Comparison of ENCODE assay signal across 10 mouse cellular contexts in genomic region chr8:124833430-124834205, GRCm38 (mm10). TPM values are rescaled to one million over a fixed set of nuclear protein-coding genes. Genes with fewer than 3 reads are reported as not detected.
DNase-seq lines count a peak whose midpoint lies in the region; ATAC-seq and TF ChIP-seq lines count a peak whose summit lies in the region.
"Had no signal": no experiment of that assay in that cellular context is flagged by ENCODE, and none has a peak within 500 bp of the region (broad histone marks: within the 10 kb centered on the region; RNA-seq: fewer than 3 reads in every experiment).

No protein-coding gene starts in this region.

- no peaks in the 10 kb centered on the region for H3K27me3 ChIP-seq in heart, adult 2 months (ENCODE audit: control insufficient read depth, insufficient read depth, low read length)
- H3K27me3 ChIP-seq in intestine, embryonic 14.5 days (replicated peaks; ENCODE audit: control insufficient read depth, insufficient read depth, low read length), result no peaks in the 10 kb centered on the region
- H3K27me3 ChIP-seq in stomach, embryonic 14.5 days (ENCODE audit: control insufficient read depth, insufficient read depth, low read length), result no peaks in the 10 kb centered on the region

- no peaks in the 10 kb centered on the region for H3K9me3 ChIP-seq in intestine, embryonic 14.5 days (ENCODE audit: control insufficient read depth, low read length)
- no peaks in the 10 kb centered on the region for H3K9me3 ChIP-seq in stomach, embryonic 14.5 days (ENCODE audit: control insufficient read depth, low read depth, low read length)

- TF ChIP-seq POLR2A in lung, adult 2 months (IDR thresholded peaks at IDR 0.05; ENCODE audit: borderline replicate concordance, extremely low read depth, low read depth, low read length), result no peak
- TF ChIP-seq POLR2A in heart, adult 2 months (IDR thresholded peaks at IDR 0.05; ENCODE audit: insufficient read depth, low read depth, low read length), result 0 out of 2 replicates have a peak, but pooled peaks have one; percentile 19

- H3K4me3 ChIP-seq in lung, adult 2 months (replicated peaks; ENCODE audit: extremely low read depth, low read depth, low read length), result no peak overlapping the region
- no peak overlapping the region for H3K4me3 ChIP-seq in heart, adult 2 months
- no peak overlapping the region for H3K4me3 ChIP-seq in intestine, embryonic 14.5 days (ENCODE audit: low read depth, low read length)
- no peak overlapping the region for H3K4me3 ChIP-seq in stomach, embryonic 14.5 days (ENCODE audit: low read depth, low read length)

- peaks cover 7% of the 10 kb centered on the region; the same call in 1 of the 2 replicates for H3K4me1 ChIP-seq in lung, adult 2 months (ENCODE audit: control insufficient read depth, insufficient read depth, low read length)
- peaks cover 4% of the 10 kb centered on the region for H3K4me1 ChIP-seq in heart, adult 2 months (ENCODE audit: control insufficient read depth, insufficient read depth, low read length)
- 0 out of 2 replicates have a peak, but pooled peaks cover 4% of the 10 kb centered on the region for H3K4me1 ChIP-seq in intestine, embryonic 14.5 days (replicated peaks; ENCODE audit: control insufficient read depth, insufficient read depth, low read length)
- H3K4me1 ChIP-seq in stomach, embryonic 14.5 days (ENCODE audit: control insufficient read depth, insufficient read depth, low read length), result 0 out of 2 replicates have a peak, but pooled peaks cover 2% of the 10 kb centered on the region

- H3K36me3 ChIP-seq in heart, adult 2 months (ENCODE audit: control insufficient read depth, insufficient read depth, low read length), result no peaks in the 10 kb centered on the region
- peaks cover 7% of the 10 kb centered on the region for H3K36me3 ChIP-seq in intestine, embryonic 14.5 days (ENCODE audit: control insufficient read depth, insufficient read depth, low read length)
- H3K36me3 ChIP-seq in stomach, embryonic 14.5 days (ENCODE audit: control insufficient read depth, insufficient read depth, low read length), result peaks cover 7% of the 10 kb centered on the region; the same call in 1 of the 2 replicates

- no peak for TF ChIP-seq CTCF in lung, adult 2 months (IDR thresholded peaks at IDR 0.05; ENCODE audit: insufficient read depth, low read length)
- no peak for TF ChIP-seq CTCF in heart, adult 2 months (IDR thresholded peaks at IDR 0.05)

- peak overlapping the region; percentile 78 for H3K27ac ChIP-seq in heart, adult 2 months
- H3K27ac ChIP-seq in intestine, embryonic 14.5 days (ENCODE audit: low read depth), result no peak overlapping the region
- H3K27ac ChIP-seq in stomach, embryonic 14.5 days (ENCODE audit: low read length), result no peak overlapping the region

- TF ChIP-seq EP300 in heart, adult 2 months (IDR thresholded peaks at IDR 0.05; ENCODE audit: insufficient read depth, low read depth, low read length), result peak; percentile 98

- 22% methylated on average over 15 of the region's 15 CpGs for WGBS in lung, adult 2 months
- 20% methylated on average over 15 of the region's 15 CpGs for WGBS in heart, adult 2 months
- WGBS in intestine, embryonic 14.5 days, result 30% methylated on average over 15 of the region's 15 CpGs
- 35% methylated on average over 15 of the region's 15 CpGs for WGBS in stomach, embryonic 14.5 days

- intact Hi-C loops in heart, adult 2 months (cut with DNase I), result no loop called here
- intact Hi-C loops in left cerebral cortex, postnatal 36 days (cut with DNase I), result no loop called here

- ATAC-seq in intestine, embryonic 14.5 days (replicated peaks; ENCODE audit: low FRiP score, low TSS enrichment, low read depth), result no peak
- no peak for ATAC-seq in stomach, embryonic 14.5 days (ENCODE audit: insufficient number of reproducible peaks, insufficient read depth, low FRiP score, low read depth)

- no peak overlapping the region for H3K9ac ChIP-seq in heart, adult 2 months (ENCODE audit: low read depth, low read length)
- H3K9ac ChIP-seq in intestine, embryonic 14.5 days (ENCODE audit: low read length), result no peak overlapping the region
- H3K9ac ChIP-seq in stomach, embryonic 14.5 days (replicated peaks; ENCODE audit: low read depth, low read length), result no peak overlapping the region

- H3K79me2 ChIP-seq in heart, adult 2 months (replicated peaks; ENCODE audit: control insufficient read depth, insufficient read depth, low read length), result no peaks in the 10 kb centered on the region

- DNase-seq in lung, adult 18-20 months, result peak; percentile 45 to 46
- DNase-seq in lung, adult 2 months, result no peak
- peak in 1 of 2 experiments; percentile 65 for DNase-seq in heart, adult 2 months
- no peak for DNase-seq in intestine, embryonic 14.5 days (ENCODE audit: low spot score)
- no peak for DNase-seq in left cerebral cortex, postnatal 36 days (ENCODE audit: low spot score in 2 of 2)
- DNase-seq in spleen, adult 18-20 months, result no peak
- DNase-seq in right cerebral cortex, postnatal 25 days, result no peak
- DNase-seq: gastrocnemius, postnatal 25 days; kidney, postnatal 25 days had no signal

- H3K4me2 ChIP-seq in intestine, embryonic 14.5 days (ENCODE audit: low read length), result peak overlapping the region; percentile 36; the same call in 1 of the 2 replicates
- H3K4me2 ChIP-seq in stomach, embryonic 14.5 days (replicated peaks; ENCODE audit: low read depth, low read length), result peak overlapping the region; percentile 19; the same call in 1 of the 2 replicates

RNA-seq across cellular contexts. Expression of gene Gnpat, which starts 29.2 kb away (rescaled TPM):
- polyA plus RNA-seq in lung, adult 2 months (2012; rRNA removed), result 50.8 and 63.2 TPM in 2 replicates
- total RNA-seq in heart, adult 2 months (2021), result 100 to 1,000 TPM; 169 to 189 TPM
- polyA plus RNA-seq in heart, adult 2 months (2012; rRNA removed), result 199 and 263 TPM in 2 replicates
- polyA plus RNA-seq in intestine, embryonic 14.5 days (2014; fragmentation: Nextera tagmentation; extraction: Ambion mirVana), result 103 and 105 TPM in 2 replicates
- polyA plus RNA-seq in stomach, embryonic 14.5 days (2014; fragmentation: Nextera tagmentation; extraction: Ambion mirVana), result 92.8 and 98.0 TPM in 2 replicates
- 10 to 100 TPM; 47.4 to 57.8 TPM for total RNA-seq in left cerebral cortex, postnatal 36 days (2021)

RNA-seq across cellular contexts. Expression of gene 2810004N23Rik, which starts 29.3 kb away (rescaled TPM):
- polyA plus RNA-seq in lung, adult 2 months (2012; rRNA removed), result 9.0 and 11.3 TPM in 2 replicates
- 10 to 100 TPM; 47.3 to 51.7 TPM for total RNA-seq in heart, adult 2 months (2021)
- 28.9 and 46.7 TPM in 2 replicates for polyA plus RNA-seq in heart, adult 2 months (2012; rRNA removed)
- polyA plus RNA-seq in intestine, embryonic 14.5 days (2014; fragmentation: Nextera tagmentation; extraction: Ambion mirVana), result 45.2 and 46.4 TPM in 2 replicates
- polyA plus RNA-seq in stomach, embryonic 14.5 days (2014; fragmentation: Nextera tagmentation; extraction: Ambion mirVana), result 43.7 and 44.0 TPM in 2 replicates
- total RNA-seq in left cerebral cortex, postnatal 36 days (2021), result 10 to 100 TPM; 19.6 to 20.9 TPM

RNA-seq across cellular contexts. Expression of gene Trim67, which starts 40.7 kb away (rescaled TPM):
- polyA plus RNA-seq in lung, adult 2 months (2012; rRNA removed), result 0.44 and 0.51 TPM in 2 replicates
- under 1 TPM; 0.43 to 0.47 TPM for total RNA-seq in heart, adult 2 months (2021)
- 1.3 and 2.0 TPM in 2 replicates for polyA plus RNA-seq in heart, adult 2 months (2012; rRNA removed)
- 0.78 and 1.2 TPM in 2 replicates for polyA plus RNA-seq in intestine, embryonic 14.5 days (2014; fragmentation: Nextera tagmentation; extraction: Ambion mirVana)
- polyA plus RNA-seq in stomach, embryonic 14.5 days (2014; fragmentation: Nextera tagmentation; extraction: Ambion mirVana), result 0.95 and 1.1 TPM in 2 replicates
- total RNA-seq in left cerebral cortex, postnatal 36 days (2021), result 1 to 10 TPM; 2.0 to 2.4 TPM

Comparison
In these comparisons a context has a peak if more than half of its experiments do, and no peak if none do; other contexts are left out.
1. DNase-seq: peak in lung, adult 18-20 months (2 of 2); none in lung, adult 2 months (single experiment), intestine, embryonic 14.5 days (single experiment), left cerebral cortex, postnatal 36 days (0 of 2), spleen, adult 18-20 months (0 of 2) and right cerebral cortex, postnatal 25 days (single experiment).